Mouse (Mus musculus) embryonic facial prominence, embryonic 15.5 days (tissue): ENCODE results near the gene Mt2. TPM values are rescaled to one million over a fixed set of nuclear protein-coding genes. Genes with fewer than 3 reads are reported as not detected.
"Not testable (repeated sequence)": the region's sequence is repeated elsewhere in the genome, so short reads cannot be mapped to it uniquely, and the experiment has no call there.

Experiments used
- ATAC-seq: fragments of 200-750 bp; cut with Nextera tagmentation; 2 replicates; pipeline ENCODE4 v1.8.0; 2017; ENCODE audit warnings: low read depth, moderate TSS enrichment; ENCODE audit not compliant: insufficient number of reproducible peaks, low FRiP score, low TSS enrichment
- H3K27ac ChIP-seq: fragments of 300-500 bp; sonication (generic); replicated peaks from 2 replicates; pipeline ENCODE4 v1.5.1; 2015; ENCODE audit warnings: mild to moderate bottlenecking, inconsistent platforms
- H3K27me3 ChIP-seq: fragments of 300-500 bp; sonication (generic); 2 replicates; pipeline ENCODE4 v1.6.1; 2015; ENCODE audit warnings: inconsistent platforms
- H3K36me3 ChIP-seq: fragments of 300-500 bp; sonication (generic); 2 replicates; pipeline ENCODE4 v1.6.1; 2015; ENCODE audit warnings: mild to moderate bottlenecking, inconsistent platforms
- H3K4me1 ChIP-seq: fragments of 300-500 bp; sonication (generic); 2 replicates; pipeline ENCODE4 v1.6.1; 2015; ENCODE audit warnings: inconsistent platforms
- H3K4me2 ChIP-seq: fragments of 300-500 bp; sonication (generic); replicated peaks from 2 replicates; pipeline ENCODE4 v1.6.1; 2015; ENCODE audit warnings: mild to moderate bottlenecking, inconsistent platforms
- H3K4me3 ChIP-seq: fragments of 300-500 bp; sonication (generic); replicated peaks from 2 replicates; pipeline ENCODE4 v1.5.1; 2015; ENCODE audit warnings: mild to moderate bottlenecking, inconsistent platforms
- H3K9ac ChIP-seq: fragments of 300-500 bp; sonication (generic); 2 replicates; pipeline ENCODE4 v1.6.1; 2015; ENCODE audit warnings: inconsistent platforms
- H3K9me3 ChIP-seq: fragments of 300-500 bp; sonication (generic); replicated peaks from 2 replicates; pipeline ENCODE4 v1.6.1; 2016; ENCODE audit warnings: inconsistent platforms
- WGBS: fragments of 180-500 bp; shearing (Covaris S2); methylation state at CpG from one replicate; pipeline ENCODE4 v1.1.7; 2015; 5-methylcytosine and 5-hydroxymethylcytosine counted together
- polyA plus RNA-seq: library from polyadenylated mRNA; unstranded; fragments of >200 nt; fragmentation: Nextera tagmentation; extraction: Ambion mirVana; gene quantifications from 2 replicates; pipeline ENCODE4 v1.2.1, GENCODE M21; 2015

Mt2 gene
- 83.3 and 95.7 TPM in 2 replicates for polyA plus RNA-seq

DNA sequence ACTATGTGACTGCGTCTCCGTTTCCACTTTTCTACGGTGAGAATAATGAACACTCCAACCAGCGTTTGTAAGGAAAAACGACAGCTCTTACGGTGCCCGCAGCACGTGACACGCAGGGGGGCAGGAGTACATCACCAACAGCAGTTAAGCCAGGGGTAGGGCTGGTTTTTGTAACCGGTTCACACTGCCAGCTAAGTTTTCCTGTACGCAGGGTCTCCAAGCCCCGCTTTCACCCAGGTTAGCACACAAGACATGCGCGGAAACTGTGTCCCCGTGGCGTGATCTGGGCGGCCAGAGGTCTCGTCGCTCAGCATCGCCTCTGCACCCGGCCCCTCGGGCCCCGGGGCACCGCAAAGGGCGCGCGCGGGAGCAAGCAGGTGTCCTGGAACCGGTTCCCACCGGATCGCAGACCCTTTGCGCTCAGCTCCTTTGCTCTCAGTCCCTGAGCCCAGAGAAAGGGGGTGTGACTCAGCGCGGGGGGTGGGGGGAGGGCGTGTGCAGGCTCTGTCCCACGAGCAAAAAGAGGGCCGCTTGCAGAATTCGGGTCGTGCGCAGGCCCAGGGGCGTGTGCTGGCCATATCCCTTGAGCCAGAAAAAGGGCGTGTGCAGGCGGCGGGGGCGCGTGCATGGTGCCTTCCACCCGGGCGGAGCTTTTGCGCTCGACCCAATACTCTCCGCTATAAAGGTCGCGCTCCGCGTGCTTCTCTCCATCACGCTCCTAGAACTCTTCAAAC lies at the start of gene Mt2:
Gene Mt2 (plus strand): TSS at position 590 of the 734 bp plus-strand sequence.
- Histone ChIP-seq H3K4me3 (peak within 1 kb of the TSS; percentile 49), H3K27me3 (peaks cover 67% of the 10 kb centered on the region), H3K9ac (0 out of 2 replicates have a peak within 1 kb of the TSS, but pooled peaks have one; percentile 2), H3K4me1 (peaks cover 25% of the 10 kb centered on the region), H3K9me3 (no peaks in the 10 kb centered on the region), H3K27ac (peak within 1 kb of the TSS; percentile 45), H3K36me3 (no peaks in the 10 kb centered on the region), H3K4me2 (peak within 1 kb of the TSS; percentile 93)
- peak; percentile 55 for ATAC-seq
- WGBS = under 1% methylated on average over 56 of the region's 56 CpGs

DNA sequence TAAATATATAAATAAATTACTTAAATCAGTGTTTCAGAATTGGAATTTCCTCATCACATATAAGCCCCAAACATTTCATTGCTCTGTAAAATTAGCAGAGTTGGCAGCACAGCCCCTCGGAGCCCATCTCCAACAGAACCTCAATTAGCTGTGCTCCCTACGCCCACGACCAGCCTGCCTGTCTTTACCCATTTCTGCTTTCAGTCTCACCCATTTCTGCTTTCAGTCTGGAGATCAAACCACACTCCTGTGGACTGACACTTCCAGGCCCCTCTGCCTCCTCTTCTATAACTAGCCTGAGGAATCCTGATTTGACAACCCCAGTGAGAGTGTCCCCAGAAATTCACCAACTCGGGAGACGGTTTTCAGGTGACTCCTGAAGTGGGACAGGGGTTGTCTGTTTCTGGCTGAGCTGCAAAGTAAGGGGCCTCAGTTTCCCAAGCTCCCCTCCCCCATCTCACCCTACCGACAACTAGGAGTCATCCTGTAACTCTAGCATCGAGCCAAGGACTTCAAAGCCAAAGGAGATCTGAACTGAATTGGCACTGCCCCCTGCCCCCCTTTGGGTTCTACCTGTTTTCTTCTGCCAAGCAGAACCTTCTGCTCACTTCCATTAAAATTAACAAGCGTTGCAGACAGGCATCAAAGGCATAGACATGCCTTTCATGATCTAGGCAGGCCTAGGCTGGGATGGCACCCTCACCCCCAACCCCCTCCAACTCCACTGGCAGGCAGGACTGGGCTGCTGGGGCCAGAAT lies 49.6 kb upstream of the Mt2 start:
- no peaks in the 10 kb centered on the region for H3K36me3 ChIP-seq
- no peaks in the 10 kb centered on the region for H3K27me3 ChIP-seq
- peaks cover 12% of the 10 kb centered on the region; the same call in 1 of the 2 replicates for H3K4me1 ChIP-seq
- H3K9me3 ChIP-seq = no peaks in the 10 kb centered on the region
- H3K4me2 ChIP-seq = no peak overlapping the region
- 35% methylated on average over 8 of the region's 8 CpGs for WGBS
- H3K4me3 ChIP-seq = no peak overlapping the region
- H3K9ac ChIP-seq = no peak overlapping the region
- H3K27ac ChIP-seq = no peak overlapping the region
- no peak for ATAC-seq

- ATAC-seq = no peak
- no peak overlapping the region for H3K9ac ChIP-seq
- no peak overlapping the region for H3K4me2 ChIP-seq
- H3K27me3 ChIP-seq = no peaks in the 10 kb centered on the region
- no peak overlapping the region for H3K27ac ChIP-seq
- no peaks in the 10 kb centered on the region for H3K4me1 ChIP-seq
- 56% methylated on average over 6 of the region's 6 CpGs for WGBS
- no peaks in the 10 kb centered on the region for H3K9me3 ChIP-seq
- H3K4me3 ChIP-seq = no peak overlapping the region
- H3K36me3 ChIP-seq = no peaks in the 10 kb centered on the region
These were observed 44.8 kb upstream of the Mt2 start for GRCm38 (mm10) chr8:94127711-94128110.

GRCm38 (mm10) chr8:94129133-94129789 lies 43.2 kb upstream of the Mt2 start:
- ATAC-seq = no peak
- Histone ChIP-seq H3K4me1 (no peaks in the 10 kb centered on the region), H3K9ac (no peak overlapping the region)

GRCm38 (mm10) chr8:94130126-94130525 lies 42.3 kb upstream of the Mt2 start:
- WGBS = 87% methylated on average over 4 of the region's 4 CpGs
- no peak for ATAC-seq

More at GRCm38 (mm10) chr8:94129133-94129789, 43.2 kb upstream of the Mt2 start:
- H3K9me3 ChIP-seq = no peaks in the 10 kb centered on the region
- no peaks in the 10 kb centered on the region for H3K36me3 ChIP-seq
- 79% methylated on average over 6 of the region's 6 CpGs for WGBS
- no peak overlapping the region for H3K27ac ChIP-seq
- H3K27me3 ChIP-seq = no peaks in the 10 kb centered on the region
- no peak overlapping the region for H3K4me2 ChIP-seq
- no peak overlapping the region for H3K4me3 ChIP-seq

GRCm38 (mm10) chr8:94132096-94132495 lies 40.4 kb upstream of the Mt2 start:
- Histone ChIP-seq H3K9ac (no peak overlapping the region), H3K4me3 (no peak overlapping the region), H3K4me1 (no peaks in the 10 kb centered on the region), H3K27me3 (no peaks in the 10 kb centered on the region), H3K4me2 (no peak overlapping the region), H3K36me3 (no peaks in the 10 kb centered on the region), H3K27ac (no peak overlapping the region), H3K9me3 (no peaks in the 10 kb centered on the region)
- 60% methylated on average over 5 of the region's 5 CpGs for WGBS
- ATAC-seq = no peak

More at GRCm38 (mm10) chr8:94130126-94130525, 42.3 kb upstream of the Mt2 start:
- Histone ChIP-seq H3K4me1 (no peaks in the 10 kb centered on the region), H3K9ac (no peak overlapping the region; the same call in 1 of the 2 replicates), H3K36me3 (no peaks in the 10 kb centered on the region), H3K9me3 (no peaks in the 10 kb centered on the region), H3K4me2 (no peak overlapping the region), H3K27ac (no peak overlapping the region), H3K27me3 (no peaks in the 10 kb centered on the region), H3K4me3 (no peak overlapping the region)

- 43% methylated on average over 3 of the region's 3 CpGs for WGBS
- not testable (repeated sequence) for ATAC-seq, H3K4me3 ChIP-seq, H3K4me1 ChIP-seq, H3K27me3 ChIP-seq, H3K4me2 ChIP-seq, H3K9me3 ChIP-seq, H3K9ac ChIP-seq, H3K36me3 ChIP-seq, H3K27ac ChIP-seq
These were observed 37.9 kb upstream of the Mt2 start for GRCm38 (mm10) chr8:94134601-94135000.

DNA sequence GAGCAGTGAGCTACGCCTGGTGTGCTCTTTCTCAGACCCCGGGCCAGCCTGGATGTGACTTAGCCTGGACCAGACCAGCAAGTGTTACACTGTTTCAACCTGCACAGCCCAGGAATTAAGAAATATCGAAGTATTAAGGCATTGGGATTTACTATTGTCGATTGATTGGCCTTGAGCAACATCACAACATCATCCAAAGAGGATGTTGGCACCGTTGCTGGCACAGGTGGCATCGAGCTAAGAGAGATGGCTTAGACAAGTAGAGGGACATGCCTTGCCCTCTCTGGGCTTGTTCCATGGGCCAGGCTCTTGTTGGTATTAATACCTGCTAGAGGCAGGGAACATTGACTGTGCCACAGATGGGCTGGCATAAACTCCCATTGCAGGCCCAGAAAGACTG lies 36.9 kb upstream of the Mt2 start:
- Histone ChIP-seq H3K36me3 (no peaks in the 10 kb centered on the region), H3K4me2 (no peak overlapping the region), H3K27me3 (no peaks in the 10 kb centered on the region), H3K9ac (no peak overlapping the region), H3K4me1 (no peaks in the 10 kb centered on the region), H3K4me3 (no peak overlapping the region), H3K9me3 (no peaks in the 10 kb centered on the region), H3K27ac (no peak overlapping the region)
- ATAC-seq = no peak
- 81% methylated on average over 6 of the region's 6 CpGs for WGBS

- ATAC-seq = no peak
- H3K36me3 ChIP-seq = no peaks in the 10 kb centered on the region
- no peaks in the 10 kb centered on the region for H3K27me3 ChIP-seq
- no peak overlapping the region for H3K4me3 ChIP-seq
- no peak overlapping the region for H3K4me2 ChIP-seq
- H3K27ac ChIP-seq = no peak overlapping the region
- H3K4me1 ChIP-seq = no peaks in the 10 kb centered on the region
- H3K9ac ChIP-seq = no peak overlapping the region
- 64% methylated on average over 7 of the region's 7 CpGs for WGBS
- H3K9me3 ChIP-seq = no peaks in the 10 kb centered on the region
These were observed 36.3 kb upstream of the Mt2 start for GRCm38 (mm10) chr8:94136192-94136591.

- Histone ChIP-seq H3K27me3 (no peaks in the 10 kb centered on the region), H3K4me2 (no peak within 1 kb of the TSS), H3K36me3 (no peaks in the 10 kb centered on the region), H3K4me1 (no peaks in the 10 kb centered on the region), H3K9ac (no peak within 1 kb of the TSS), H3K27ac (no peak within 1 kb of the TSS), H3K9me3 (no peaks in the 10 kb centered on the region), H3K4me3 (no peak within 1 kb of the TSS)
- no peak for ATAC-seq
- 36% methylated on average over 6 of the region's 6 CpGs for WGBS
These were observed 35.5 kb upstream of the Mt2 start, which contains the start of gene Mt4 for GRCm38 (mm10) chr8:94136933-94137332. TSS of gene Mt4 (plus strand) at chr8:94137197.

- no peaks in the 10 kb centered on the region for H3K36me3 ChIP-seq
- no peaks in the 10 kb centered on the region for H3K4me1 ChIP-seq
- no peak for ATAC-seq
- WGBS = 81% methylated on average over 4 of the region's 4 CpGs
- no peak overlapping the region for H3K9ac ChIP-seq
- H3K9me3 ChIP-seq = no peaks in the 10 kb centered on the region
- H3K4me3 ChIP-seq = no peak overlapping the region
- H3K27me3 ChIP-seq = no peaks in the 10 kb centered on the region
- no peak overlapping the region for H3K4me2 ChIP-seq
- H3K27ac ChIP-seq = no peak overlapping the region
These were observed 32.1 kb upstream of the Mt2 start for GRCm38 (mm10) chr8:94140266-94140795.
